Mouse (Mus musculus): Measurements from ENCODE around the gene Parg.
"Not testable (repeated sequence)": the region's sequence is repeated elsewhere in the genome, so short reads cannot be mapped to it uniquely, and the experiment has no call there.

The Parg gene

DNA sequence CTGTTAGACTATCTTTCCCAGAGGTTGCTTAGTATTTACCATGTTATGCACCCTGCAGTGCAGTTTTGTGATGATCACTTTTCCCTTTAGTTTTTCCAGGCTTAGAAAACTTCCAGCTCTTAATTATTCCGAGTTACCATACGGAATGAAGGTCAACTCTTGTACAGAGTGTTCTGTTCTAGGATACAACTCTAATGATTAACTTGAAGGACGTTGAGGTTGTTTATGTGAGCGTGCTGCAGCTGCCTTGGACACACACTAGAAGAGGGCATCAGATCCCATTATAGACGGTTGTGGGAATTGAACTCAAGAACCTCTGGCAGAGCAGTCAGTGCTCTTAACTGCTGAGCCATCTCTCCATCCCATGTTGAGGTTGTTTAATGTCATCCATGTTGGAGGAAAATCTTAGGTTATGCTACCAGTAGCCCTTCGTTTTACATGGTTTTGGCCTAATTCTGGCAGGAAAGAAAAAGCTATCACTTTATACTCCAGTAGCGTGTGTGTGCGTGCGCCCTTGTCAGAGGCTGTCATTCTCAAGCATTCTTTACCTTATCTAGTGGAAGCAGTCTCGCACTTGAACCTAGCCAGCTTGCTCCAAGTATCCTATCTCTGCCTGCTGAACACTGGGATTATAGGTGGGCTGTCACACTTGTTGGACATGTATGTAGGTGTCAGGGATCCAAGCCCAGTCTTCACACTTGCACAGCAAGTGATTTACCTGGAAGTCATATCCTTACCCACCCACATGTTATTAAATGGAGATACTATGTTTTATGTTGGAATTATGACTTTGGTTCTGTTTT lies 22.2 kb upstream of the Parg start:
- no peak for DNase-seq (ENCODE audit: low spot score in 2 of 2)

DNA sequence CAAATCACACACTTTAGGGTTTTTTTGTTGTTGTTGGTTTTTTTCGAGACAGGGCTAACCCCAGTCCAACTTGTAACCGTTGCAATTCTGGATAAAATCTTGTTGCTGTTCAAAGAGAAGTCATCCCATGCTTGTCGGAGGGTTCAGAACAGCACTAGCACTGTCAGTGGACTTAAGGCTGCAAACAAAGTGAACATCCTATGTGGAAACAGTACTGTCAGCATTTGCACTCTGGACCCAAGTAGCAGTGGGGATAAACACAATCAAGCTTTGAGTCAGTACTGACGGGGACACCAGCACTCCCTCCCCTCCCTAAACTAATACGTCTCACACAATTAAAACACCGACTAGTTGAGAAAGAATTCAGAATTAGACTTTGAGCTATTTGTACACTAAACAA lies 20.9 kb upstream of the Parg start:
- DNase-seq (ENCODE audit: low spot score in 2 of 2), result no peak

DNA sequence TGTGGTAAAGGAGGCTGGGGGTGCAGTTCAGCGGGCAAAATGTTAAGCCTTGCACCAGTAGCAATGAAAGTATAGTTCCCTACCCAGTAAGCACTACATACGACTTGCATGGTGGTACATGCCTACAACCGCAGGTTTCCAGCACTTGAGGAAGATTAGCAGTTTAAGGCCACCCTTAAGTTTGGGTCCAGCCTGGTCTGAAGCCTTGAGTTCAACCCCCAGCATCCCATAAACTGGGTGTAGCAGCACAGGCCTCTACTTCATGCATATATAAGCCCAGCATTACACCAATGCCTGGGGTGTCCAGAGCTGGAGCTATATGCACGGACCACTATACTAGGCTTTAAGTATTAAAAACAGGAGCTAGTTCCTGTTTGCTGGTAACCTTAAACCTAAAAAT lies 17.9 kb upstream of the Parg start:
- DNase-seq (ENCODE audit: low spot score in 2 of 2), result no peak

DNA sequence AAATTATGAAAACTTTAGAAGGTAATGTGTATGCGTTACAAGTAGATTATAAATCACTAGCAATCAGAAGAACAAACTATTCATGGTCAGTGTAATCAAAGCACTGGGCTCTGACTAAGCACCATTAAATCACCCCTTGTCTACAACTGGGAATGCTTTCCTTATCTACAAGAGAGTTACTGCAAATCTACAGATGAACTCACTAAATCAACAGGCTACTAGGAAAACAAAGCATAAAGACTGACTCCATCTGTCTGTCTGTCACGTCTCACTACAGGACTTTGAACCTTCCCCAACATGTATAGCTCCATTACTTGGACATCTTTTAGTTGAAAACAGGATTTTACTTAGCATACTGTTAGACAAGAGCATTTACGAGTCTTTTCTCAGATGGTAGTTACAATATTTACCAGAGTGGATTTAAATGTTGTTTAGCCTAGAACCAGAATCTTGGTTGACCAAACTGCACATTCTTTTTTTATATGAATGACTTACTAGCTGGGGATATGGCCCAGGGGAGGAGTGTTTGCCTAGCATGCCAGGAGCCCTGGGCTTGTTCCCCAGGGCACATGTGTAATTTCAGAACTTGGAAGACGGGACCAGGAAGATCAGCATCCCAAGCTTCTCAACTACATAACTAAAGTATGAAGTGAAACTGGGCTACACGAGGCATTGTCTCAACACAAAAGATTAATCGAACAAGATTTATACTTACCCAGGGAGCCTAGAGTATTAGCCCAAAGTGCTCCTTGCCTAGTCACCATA lies 10.9 kb upstream of the Parg start:
- DNase-seq (ENCODE audit: low spot score in 2 of 2), result no peak

DNA sequence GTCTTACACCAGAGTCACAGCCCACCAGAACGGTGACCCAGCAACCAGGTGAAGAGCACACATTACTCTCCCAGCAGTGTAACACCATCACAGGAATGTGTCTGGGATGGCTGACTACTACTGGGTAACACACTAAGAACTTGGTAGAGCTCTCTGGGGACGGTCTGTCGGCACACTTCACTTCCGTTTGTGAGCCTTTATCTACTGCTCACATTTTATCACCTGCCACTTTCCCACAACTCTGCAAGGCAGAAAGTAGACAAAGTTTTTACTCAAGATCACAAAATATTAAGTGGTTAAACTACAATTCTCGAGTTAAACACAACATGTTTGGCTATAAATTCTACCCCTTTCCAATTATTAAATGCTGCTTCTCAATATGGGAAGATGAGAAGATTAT lies 9.8 kb upstream of the Parg start:
- no peak for DNase-seq (ENCODE audit: low spot score in 2 of 2)

DNA sequence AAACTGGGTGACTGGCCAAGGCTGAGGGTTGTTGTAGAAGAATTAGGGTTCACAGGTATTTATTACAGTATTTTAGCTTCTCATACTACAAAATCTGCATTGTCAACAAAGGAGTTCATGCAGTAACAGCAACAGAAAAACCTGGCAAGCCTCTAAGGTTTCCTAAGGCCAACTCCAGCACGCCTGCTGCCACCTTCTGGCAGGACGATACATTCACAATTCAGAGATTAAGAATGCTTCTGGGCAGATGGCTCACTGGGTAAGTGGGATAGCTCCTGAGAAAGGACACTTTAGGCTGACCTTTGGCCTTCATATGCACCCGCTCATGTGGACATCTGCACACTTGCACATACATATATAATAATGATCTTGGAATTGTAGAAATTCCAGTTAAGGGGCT lies 9.3 kb upstream of the Parg start:
- DNase-seq (ENCODE audit: low spot score in 2 of 2), result peak; percentile 40 to 43

DNA sequence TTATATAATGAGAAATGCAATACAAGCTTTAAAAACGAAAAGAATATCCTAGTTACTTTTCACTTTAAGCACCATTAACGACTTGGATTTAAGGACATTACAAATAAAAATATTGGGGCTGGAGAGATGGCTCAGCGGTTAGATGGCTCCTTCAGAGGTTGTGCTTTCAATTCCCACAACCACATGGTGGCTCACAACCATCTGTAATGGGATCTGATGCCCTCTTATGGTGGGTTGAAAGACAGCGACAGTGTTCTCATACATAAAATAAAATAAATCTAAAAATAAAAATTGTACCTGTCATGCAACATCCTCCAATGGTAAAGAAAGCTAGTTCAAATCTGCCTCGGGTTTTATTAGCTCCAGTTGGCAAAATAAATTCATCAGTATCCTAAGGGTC lies 8.2 kb upstream of the Parg start:
- not testable (repeated sequence) for DNase-seq (ENCODE audit: low spot score in 2 of 2)

DNA sequence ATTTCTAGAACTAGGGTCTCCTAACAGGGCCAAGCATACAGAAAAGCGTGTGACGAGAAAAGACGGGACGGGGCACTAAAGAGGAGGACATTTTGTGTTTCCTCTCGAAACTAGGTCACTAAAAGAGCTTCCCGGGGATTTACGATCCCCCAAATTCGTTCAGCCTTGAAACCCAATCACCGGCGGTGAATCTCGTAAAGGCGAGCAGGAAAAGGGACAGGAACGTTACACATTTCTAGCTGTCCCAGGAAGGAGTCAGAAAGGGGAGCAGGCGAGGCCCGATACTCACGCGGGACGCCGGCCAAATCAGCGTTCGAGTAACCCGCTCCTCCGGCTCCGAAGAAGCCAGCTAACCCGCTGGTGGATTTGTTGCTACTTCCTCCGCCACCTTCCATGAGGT lies 395 bp upstream of the Parg start:
- DNase-seq (ENCODE audit: low spot score in 2 of 2), result no peak

DNA sequence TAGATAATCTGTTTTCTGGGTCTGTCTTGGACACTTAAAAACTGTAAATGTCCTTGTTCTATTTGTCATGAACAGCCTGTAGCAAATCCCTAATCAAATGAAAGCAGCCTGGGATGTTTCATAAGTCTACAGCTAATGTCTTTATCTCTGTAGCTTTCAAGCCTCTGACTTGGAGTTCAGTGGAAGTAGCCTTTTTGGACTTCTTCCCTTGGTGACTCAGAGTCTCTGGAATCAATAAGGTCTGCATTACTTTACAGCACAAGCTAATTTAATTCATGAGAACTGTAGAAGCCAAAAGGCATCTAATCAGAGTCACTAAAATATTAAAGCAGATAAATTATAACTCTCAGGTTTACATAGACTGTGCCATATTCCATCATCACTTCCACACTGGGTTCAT lies 24.9 kb downstream of the Parg start:
- no peak for DNase-seq (ENCODE audit: low spot score in 2 of 2)

DNA sequence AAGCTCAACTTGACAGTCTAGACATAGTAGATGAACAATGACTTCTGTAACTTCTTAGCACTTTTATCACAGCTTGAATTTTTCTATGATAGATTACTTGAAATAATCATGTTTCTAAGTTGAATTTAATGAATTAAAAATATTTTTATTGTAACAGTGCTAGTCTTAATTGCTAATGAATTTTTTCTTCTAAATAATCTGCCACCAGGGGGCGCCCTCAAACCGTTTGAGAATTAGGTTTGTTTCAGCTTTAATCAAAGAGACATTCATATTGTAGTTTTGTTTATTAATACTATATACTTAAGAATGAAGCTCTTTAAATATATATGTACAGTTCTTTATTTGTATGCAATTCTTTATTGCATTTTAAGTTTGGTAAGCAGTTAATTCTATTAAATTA lies 27.2 kb downstream of the Parg start:
- DNase-seq (ENCODE audit: low spot score in 2 of 2), result peak in 1 of 2 experiments; percentile 42

DNA sequence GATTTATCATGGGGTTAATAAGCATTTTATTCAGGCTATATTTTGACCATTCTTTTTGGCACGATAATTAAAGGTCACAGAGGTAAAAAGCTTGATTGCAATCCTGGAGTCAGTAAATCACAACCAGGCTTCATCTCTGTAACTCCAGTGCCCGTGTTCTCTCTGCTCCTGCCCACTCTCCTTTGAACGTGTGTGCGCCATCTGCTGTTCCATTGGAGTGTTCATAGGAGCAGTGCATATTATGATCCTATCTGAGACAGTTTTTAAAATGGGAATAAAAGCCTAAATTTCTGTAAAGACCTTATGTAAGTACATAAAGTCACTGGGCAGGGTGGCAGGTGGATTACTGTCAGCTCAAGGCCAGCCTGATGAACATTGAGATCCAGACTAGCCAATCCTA lies 40.7 kb downstream of the Parg start:
- no peak for DNase-seq (ENCODE audit: low spot score in 2 of 2)

DNA sequence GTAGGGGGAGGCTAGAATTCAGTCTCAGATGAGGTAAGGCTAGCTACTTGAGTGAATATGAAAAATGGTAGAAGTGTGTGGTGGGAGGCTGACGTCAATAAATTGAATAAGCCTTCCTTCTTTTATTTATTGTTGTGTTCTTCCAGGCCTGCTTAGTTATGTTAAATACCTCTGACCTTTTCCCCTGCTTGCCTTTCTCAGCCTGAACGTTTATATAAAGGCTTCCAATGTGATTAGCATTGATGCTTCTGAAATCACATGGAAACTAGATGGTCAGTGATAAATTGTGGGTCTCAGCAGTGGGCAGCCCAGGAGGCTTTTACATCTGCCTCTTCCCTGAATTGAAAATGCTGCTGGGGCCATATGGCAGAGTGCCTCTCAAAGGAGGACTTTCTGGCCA lies 44.3 kb downstream of the Parg start:
- no peak for DNase-seq (ENCODE audit: low spot score in 2 of 2)

DNA sequence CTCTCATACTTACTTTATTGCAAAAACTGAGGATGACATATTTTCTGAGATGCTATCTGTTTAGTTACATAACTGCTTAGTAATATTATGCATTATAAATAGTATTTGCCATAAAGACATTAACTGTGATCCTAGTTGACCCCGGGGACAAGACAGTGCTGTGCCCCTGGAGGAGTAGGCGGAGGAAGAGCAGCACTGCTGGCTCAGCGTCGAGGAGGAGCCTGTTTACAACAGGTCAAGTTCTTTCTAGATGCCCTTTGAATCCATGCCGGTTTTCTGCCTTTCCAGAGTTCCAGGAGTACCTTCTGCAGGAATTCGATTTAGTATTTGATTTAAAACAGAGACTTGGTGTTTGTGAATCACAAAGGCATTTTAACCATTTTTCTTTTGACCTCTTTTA lies 47.9 kb downstream of the Parg start:
- no peak for DNase-seq (ENCODE audit: low spot score in 2 of 2)

DNA sequence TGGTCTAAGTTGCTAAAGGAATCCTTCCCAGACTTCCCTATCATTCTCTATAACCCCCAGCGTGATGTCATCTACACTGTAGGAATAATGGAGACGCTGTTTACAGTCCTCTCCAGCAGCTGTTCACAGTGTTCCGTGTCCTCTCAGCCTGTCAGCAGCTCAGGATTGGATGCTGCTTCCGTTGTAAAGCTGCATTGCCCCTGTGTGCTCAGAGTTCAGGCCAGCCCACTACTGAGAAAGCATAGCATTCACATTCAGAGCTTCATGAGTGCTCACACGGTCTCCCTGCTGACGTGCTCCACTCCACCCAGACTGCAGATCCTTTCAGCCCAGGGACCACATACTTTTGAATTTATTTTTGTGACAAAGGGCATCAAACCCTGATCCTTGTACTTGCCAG lies 59.1 kb downstream of the Parg start:
- no peak for DNase-seq (ENCODE audit: low spot score in 2 of 2)

DNA sequence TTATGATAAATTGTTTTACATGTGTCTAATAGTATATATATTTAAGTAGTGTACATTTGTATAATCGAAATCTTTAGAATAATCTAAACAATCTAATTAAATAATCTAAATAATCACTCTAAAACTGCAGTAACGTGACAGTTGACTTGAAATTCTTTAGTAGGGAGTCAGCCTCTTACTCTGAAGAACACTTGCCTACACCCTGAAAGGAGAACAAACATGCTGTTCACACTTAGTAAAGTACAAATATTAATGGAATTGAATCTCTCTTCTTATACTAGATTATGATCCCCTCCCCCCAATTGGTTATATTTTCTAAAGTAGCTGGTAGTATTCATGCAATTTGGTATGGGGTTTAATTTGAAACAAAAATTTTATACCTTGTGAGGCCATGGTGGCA lies 60.0 kb downstream of the Parg start:
- no peak for DNase-seq (ENCODE audit: low spot score in 2 of 2)

DNA sequence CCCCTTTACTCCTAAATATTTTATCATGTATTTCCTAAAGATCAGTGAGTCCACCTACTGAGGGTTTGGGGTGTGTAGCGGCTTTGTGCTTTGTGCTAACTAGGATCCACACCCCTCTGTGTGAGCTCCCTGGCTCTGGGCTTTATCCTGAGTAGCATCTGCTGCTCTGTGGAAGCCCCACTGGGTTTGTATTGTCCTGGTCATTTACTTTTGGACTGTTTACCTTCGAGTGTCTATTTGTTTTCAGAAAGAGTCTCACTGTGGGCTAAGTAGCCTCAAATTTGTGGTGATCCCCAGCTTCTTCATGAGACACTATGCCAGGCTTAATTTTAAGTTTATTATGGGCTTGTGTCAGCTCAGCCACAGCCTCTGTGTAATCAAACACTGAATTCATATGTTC lies 67.2 kb downstream of the Parg start:
- DNase-seq (ENCODE audit: low spot score in 2 of 2), result no peak

DNA sequence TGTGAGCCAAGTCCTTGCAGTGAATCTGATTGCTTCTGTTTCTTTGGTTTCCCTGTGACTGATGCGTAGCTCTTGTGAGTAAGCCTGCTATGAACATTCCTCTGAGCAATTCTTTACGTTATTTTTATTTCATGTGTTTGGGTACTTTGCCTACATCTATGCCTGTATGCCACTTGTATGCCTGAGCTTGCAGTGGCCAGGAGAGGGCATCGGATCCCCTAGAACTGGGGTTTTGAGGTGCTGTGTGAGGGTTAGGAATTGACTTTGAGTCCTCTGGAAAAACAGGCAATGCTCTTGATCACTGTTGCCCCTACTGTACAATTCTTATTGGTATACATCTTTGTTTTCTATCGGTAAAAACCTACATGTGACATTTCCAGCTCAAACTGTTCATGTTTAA lies 67.8 kb downstream of the Parg start:
- no peak for DNase-seq (ENCODE audit: low spot score in 2 of 2)

DNA sequence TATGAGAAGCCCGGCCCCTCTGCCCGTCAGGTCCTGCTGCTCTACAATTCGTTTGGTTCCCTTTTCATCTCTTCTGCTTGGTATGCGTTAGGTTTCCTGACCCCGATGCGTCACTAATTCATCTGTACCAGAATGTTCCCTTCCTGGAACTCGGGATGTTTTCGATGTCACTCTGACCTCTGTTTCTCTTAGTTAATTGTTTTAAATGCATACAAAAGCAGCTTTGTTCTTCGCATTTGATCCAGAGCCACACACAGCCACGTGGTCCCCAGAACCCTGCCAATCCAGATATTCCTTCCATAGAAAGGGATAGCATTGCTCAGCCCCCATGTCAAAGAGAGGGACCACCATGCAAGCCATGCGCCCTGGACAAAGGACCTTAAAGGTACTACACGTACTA lies 99.9 kb downstream of the Parg start:
- DNase-seq (ENCODE audit: low spot score in 2 of 2), result no peak

DNA sequence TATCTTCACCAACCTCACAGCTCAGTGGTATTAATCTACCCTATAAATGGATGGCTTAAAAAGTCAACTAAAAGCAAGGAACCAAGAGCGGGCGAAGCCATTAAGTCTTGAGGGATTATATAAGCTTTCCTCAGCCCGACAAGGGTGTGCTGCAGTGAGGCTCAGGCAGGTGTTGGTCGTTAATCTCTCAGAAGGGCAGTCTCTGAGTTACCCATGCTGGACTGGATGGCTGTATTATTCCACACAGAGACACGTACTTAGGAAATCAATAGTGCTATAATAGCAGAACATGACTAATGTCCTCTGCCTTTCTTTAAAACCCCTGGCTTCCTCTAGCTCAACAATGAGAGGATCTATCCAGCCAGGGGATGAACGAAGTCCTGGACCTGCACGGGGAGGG lies 100.7 kb downstream of the Parg start:
- no peak for DNase-seq (ENCODE audit: low spot score in 2 of 2)

DNA sequence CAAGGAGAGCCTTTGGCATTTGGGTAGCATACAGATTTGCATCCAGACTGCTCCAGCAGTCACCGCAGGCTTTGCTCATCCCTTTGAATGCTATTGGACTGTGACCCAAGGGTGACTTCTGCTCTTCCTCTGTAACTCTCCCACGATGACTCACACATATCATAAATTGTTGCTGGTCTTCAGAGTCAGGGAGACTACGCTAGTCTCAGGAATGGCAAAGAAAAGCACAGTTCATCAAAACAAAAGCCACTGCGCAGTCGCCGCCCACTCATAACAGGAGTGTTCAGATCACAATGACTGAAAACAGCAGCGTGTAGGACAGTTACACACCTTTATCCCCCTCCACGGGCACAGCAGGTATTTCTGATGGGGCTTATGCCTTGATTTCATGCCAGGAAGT lies 103.2 kb downstream of the Parg start:
- DNase-seq (ENCODE audit: low spot score in 2 of 2), result no peak

DNA sequence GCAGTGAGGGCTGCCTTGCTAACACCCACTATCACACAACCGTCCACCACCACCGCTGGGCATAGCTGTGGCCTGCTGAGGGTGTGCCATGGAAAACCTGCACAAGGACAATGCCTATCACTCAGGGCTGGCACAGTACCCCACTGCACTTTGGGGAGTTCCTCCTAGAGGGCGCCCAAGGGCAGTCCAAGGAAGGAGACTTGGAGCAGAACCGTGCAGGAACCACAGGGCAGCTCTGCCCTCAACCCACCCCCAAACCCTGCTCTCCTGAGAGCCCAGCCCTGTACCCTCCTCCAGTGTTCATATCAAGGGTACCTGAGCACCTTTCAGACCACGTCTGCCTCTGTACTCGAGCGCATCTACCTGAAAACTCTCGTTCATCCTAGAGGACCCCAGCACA lies 108.1 kb downstream of the Parg start:
- no peak for DNase-seq (ENCODE audit: low spot score in 2 of 2)

DNA sequence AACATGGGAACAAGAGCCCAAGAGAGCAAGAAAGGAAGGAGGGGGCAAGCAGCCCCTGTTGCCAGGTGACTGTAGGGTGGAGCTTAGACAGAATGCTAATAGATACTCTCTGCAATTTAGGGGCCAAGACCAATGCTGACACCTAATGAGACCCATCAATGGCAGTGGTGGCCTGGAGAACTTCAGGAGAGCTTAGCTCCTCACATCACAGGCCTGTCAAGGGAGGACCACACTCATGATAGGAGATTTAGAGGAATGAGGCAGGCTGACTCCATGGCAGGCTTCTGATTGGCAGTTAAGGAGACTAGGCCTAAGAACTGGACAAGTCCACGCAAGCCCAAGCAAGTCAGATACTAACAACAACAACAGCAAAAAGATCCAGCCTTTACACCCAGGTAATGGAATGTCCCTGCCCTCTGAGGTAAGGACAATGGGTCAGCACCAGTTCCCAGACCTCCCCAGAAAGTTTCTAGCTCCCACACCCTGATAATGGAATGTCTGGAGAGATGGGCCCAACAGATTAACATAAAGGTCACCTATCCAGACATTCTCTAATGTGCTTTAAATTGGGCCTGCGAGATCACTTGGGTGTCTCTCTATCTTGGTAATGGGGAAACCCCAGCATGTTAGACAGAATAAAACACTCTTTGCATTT lies 109.8 kb downstream of the Parg start:
- DNase-seq (ENCODE audit: low spot score in 2 of 2), result no peak

DNA sequence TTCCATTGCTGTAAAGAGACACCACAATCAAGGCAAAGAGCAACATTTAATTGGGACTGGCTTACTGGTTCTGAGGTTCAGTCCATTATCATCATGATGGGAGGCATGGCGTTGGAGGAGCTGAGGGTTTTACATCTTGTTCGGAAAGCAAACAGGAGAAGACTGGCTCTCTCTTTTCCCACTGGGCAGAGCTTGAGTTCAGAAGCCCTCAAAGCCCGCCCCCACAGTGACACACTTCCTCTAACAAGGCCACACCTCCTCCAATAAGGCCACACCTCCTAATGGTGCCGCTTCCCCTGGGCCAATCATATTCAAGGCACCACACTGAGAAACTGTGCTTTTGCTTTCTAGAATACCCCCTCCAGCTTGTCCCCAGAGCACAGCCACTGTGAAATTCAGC lies 116.1 kb downstream of the Parg start:
- no peak for DNase-seq (ENCODE audit: low spot score in 2 of 2)
